Mouse (Mus musculus) MEL (cell line): Measurements from ENCODE around the gene Marveld3. TPM values are rescaled to one million over a fixed set of nuclear protein-coding genes. Genes with fewer than 3 reads are reported as not detected.

Experiments
- DNase-seq: peaks from one replicate; pipeline ENCODE4 v3.0.0; 2011; ENCODE audit warnings: low read depth, low spot score
- H3K27ac ChIP-seq: 2 replicates; pipeline ENCODE4 v1.5.1; 2012; ENCODE audit warnings: low read depth, mild to moderate bottlenecking, control low read depth, low read length, moderate library complexity; ENCODE audit not compliant: control insufficient read depth
- H3K27me3 ChIP-seq, 2 experiments: fragments of 150-350 bp in 1 of 2; sonication (generic) in 1 of 2; 2 replicates each; pipeline ENCODE4 v1.6.1; 2012; ENCODE audit warnings: low read length in 2 of 2, mild to moderate bottlenecking in 2 of 2, improper control_type of control experiment in 1 of 2, moderate library complexity in 1 of 2; ENCODE audit not compliant: insufficient read depth in 2 of 2, control insufficient read depth in 1 of 2
- H3K36me3 ChIP-seq, 2 experiments: 2 replicates each; pipeline ENCODE4 v1.6.1; 2012 to 2014; ENCODE audit warnings: low read length in 2 of 2, improper control_type of control experiment in 1 of 2, inconsistent platforms in 1 of 2, mild to moderate bottlenecking in 1 of 2; ENCODE audit not compliant: insufficient read depth in 2 of 2, control insufficient read depth in 1 of 2
- H3K4me1 ChIP-seq, 2 experiments: fragments of 150-350 bp in 1 of 2; sonication (generic) in 1 of 2; 2 replicates each; pipeline ENCODE4 v1.6.1; 2012; ENCODE audit warnings: low read length in 2 of 2, improper control_type of control experiment in 1 of 2, mild to moderate bottlenecking in 1 of 2; ENCODE audit not compliant: insufficient read depth in 2 of 2, control insufficient read depth in 1 of 2
- H3K4me3 ChIP-seq, 2 experiments: fragments of 150-350 bp in 1 of 2; sonication (generic) in 1 of 2; 2 replicates each; pipeline ENCODE4 v1.5.1; 2012; ENCODE audit warnings: low read depth in 2 of 2, low read length in 2 of 2, mild to moderate bottlenecking in 2 of 2, moderate library complexity in 2 of 2, control low read depth in 1 of 2, improper control_type of control experiment in 1 of 2; ENCODE audit not compliant: control insufficient read depth in 1 of 2, insufficient read depth in 1 of 2
- H3K79me2 ChIP-seq: 2 replicates; pipeline ENCODE4 v1.6.1; 2012; ENCODE audit warnings: mild to moderate bottlenecking, low read length, moderate library complexity; ENCODE audit not compliant: control insufficient read depth, poor library complexity, insufficient read depth
- H3K9ac ChIP-seq: 2 replicates; pipeline ENCODE4 v1.6.1; 2012; ENCODE audit warnings: low read depth, mild to moderate bottlenecking, control low read depth, low read length, moderate library complexity; ENCODE audit not compliant: control insufficient read depth, poor library complexity, severe bottlenecking
- H3K9me3 ChIP-seq: fragments of 150-350 bp; sonication (generic); replicated peaks from 2 replicates; pipeline ENCODE4 v1.6.1; 2012; ENCODE audit warnings: mild to moderate bottlenecking, low read length, improper control_type of control experiment, moderate library complexity; ENCODE audit not compliant: insufficient read depth
- BHLHE40 ChIP-seq: IDR thresholded peaks from 2 replicates; pipeline ENCODE4 v1.6.1; 2012; ENCODE audit warnings: low read depth, mild to moderate bottlenecking, inconsistent platforms, low read length, improper control_type of control experiment, borderline replicate concordance
- CHD2 ChIP-seq: IDR thresholded peaks from 2 replicates; pipeline ENCODE4 v1.6.1; 2011; ENCODE audit warnings: low read length, improper control_type of control experiment
- GABPA ChIP-seq: IDR thresholded peaks from 2 replicates; pipeline ENCODE4 v1.6.1; 2012; ENCODE audit warnings: low read depth, mild to moderate bottlenecking, inconsistent platforms, low read length, improper control_type of control experiment, moderate library complexity
- GATA1 ChIP-seq: IDR thresholded peaks from 2 replicates; pipeline ENCODE4 v1.6.1; 2011; ENCODE audit warnings: low read depth, low read length, improper control_type of control experiment
- JUND ChIP-seq: IDR thresholded peaks from 2 replicates; pipeline ENCODE4 v1.6.1; 2011; ENCODE audit warnings: low read depth, mild to moderate bottlenecking, improper control_type of control experiment, low read length
- MAFK ChIP-seq: IDR thresholded peaks from 2 replicates; pipeline ENCODE4 v1.6.1; 2011; ENCODE audit warnings: low read depth, mild to moderate bottlenecking, low read length, improper control_type of control experiment, borderline replicate concordance
- MXI1 ChIP-seq: IDR thresholded peaks from 2 replicates; pipeline ENCODE4 v1.6.1; 2011; ENCODE audit warnings: mild to moderate bottlenecking, low read depth, low read length, improper control_type of control experiment
- MYC ChIP-seq: IDR thresholded peaks from 2 replicates; pipeline ENCODE4 v1.6.1; 2011; ENCODE audit warnings: low read depth, mild to moderate bottlenecking, low read length, improper control_type of control experiment, moderate library complexity
- NELFE ChIP-seq: IDR thresholded peaks from 2 replicates; pipeline ENCODE4 v1.6.1; 2011; ENCODE audit warnings: low read depth, low read length, improper control_type of control experiment
- POLR2A ChIP-seq, 2 experiments: IDR thresholded peaks; 2 replicates each; pipeline ENCODE4 v1.6.1; 2011 to 2012; ENCODE audit warnings: low read length in 2 of 2, mild to moderate bottlenecking in 2 of 2, control low read depth in 1 of 2, improper control_type of control experiment in 1 of 2, low read depth in 1 of 2, moderate library complexity in 1 of 2; ENCODE audit not compliant: control insufficient read depth in 1 of 2, insufficient read depth in 1 of 2, poor library complexity in 1 of 2
- POLR2AphosphoS2 ChIP-seq: IDR thresholded peaks from 2 replicates; pipeline ENCODE4 v1.6.1; 2011; ENCODE audit warnings: low read length, improper control_type of control experiment
- POLR2AphosphoS5 ChIP-seq: IDR thresholded peaks from 2 replicates; pipeline ENCODE4 v1.6.1; 2012; ENCODE audit warnings: low read depth, borderline replicate concordance, mild to moderate bottlenecking, inconsistent platforms, low read length, moderate library complexity, mixed read lengths
- RAD21 ChIP-seq: IDR thresholded peaks from 2 replicates; pipeline ENCODE4 v1.6.1; 2011; ENCODE audit warnings: mild to moderate bottlenecking, low read depth, low read length, improper control_type of control experiment
- SMC3 ChIP-seq: IDR thresholded peaks from 2 replicates; pipeline ENCODE4 v1.6.1; 2011; ENCODE audit warnings: low read depth, low read length, improper control_type of control experiment
- TAL1 ChIP-seq: IDR thresholded peaks from 2 replicates; pipeline ENCODE4 v1.6.1; 2012; ENCODE audit warnings: mild to moderate bottlenecking, inconsistent platforms, low read length, moderate library complexity, mixed read lengths
- TCF12 ChIP-seq: IDR thresholded peaks from 2 replicates; pipeline ENCODE4 v1.6.1; 2014; ENCODE audit warnings: low read depth, mild to moderate bottlenecking, inconsistent platforms, low read length, improper control_type of control experiment, moderate library complexity
- UBTF ChIP-seq: IDR thresholded peaks from 2 replicates; pipeline ENCODE4 v1.6.1; 2012; ENCODE audit warnings: low read depth, mild to moderate bottlenecking, inconsistent platforms, low read length, improper control_type of control experiment, moderate library complexity, borderline replicate concordance; ENCODE audit not compliant: insufficient read depth
- ZKSCAN1 ChIP-seq: IDR thresholded peaks from 2 replicates; pipeline ENCODE4 v1.6.1; 2012; ENCODE audit warnings: low read depth, mild to moderate bottlenecking, inconsistent platforms, low read length, improper control_type of control experiment, moderate library complexity
- ZNF384 ChIP-seq: IDR thresholded peaks from 2 replicates; pipeline ENCODE4 v1.6.1; 2012; ENCODE audit warnings: low read depth, mild to moderate bottlenecking, inconsistent platforms, low read length, improper control_type of control experiment
- polyA plus RNA-seq, 2 experiments: library from polyadenylated mRNA; stranded (reverse) in 1 of 2; unstranded in 1 of 2; fragments of >175 nt in 1 of 2; fragments of >200 nt in 1 of 2; gene quantifications; 2 replicates each; pipeline versions ENCODE4 v1.2.1 to v1.2.4; 2012; ENCODE audit warnings: low replicate concordance in 2 of 2, low read depth in 1 of 2; ENCODE audit not compliant: insufficient read length in 2 of 2, insufficient read depth in 1 of 2, missing spikeins in 1 of 2
- total RNA-seq: library from RNA; depleted of rRNA; stranded (reverse); fragments of 300-350 nt; gene quantifications from 2 replicates; pipeline ENCODE4 v1.2.3, GENCODE M21; 2012

The Marveld3 gene
- total and polyA plus RNA-seq, 3 experiments: not detected

DNA sequence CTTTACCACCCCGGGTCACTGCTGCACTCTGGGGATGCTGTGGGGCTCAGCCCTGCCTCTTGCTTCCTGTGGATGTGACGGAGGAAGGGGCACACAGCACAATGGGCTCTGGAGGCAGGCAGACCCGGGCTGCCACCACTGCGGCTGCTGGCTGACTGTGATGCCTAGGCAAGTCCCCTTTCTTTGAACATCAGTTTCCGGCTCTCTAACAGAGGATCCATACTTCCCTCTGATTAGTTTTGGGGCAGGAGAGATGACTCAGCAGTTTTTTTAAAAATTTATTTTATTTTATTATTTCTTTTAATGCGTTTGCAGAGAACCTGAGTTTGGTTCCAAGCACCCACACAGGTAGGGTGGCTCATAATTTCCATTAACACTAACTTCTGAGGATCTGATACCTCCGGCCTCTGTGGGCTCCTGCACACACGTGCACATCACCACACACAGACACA lies 47.0 kb upstream of the Marveld3 start:
- Histone ChIP-seq H3K27me3 (no peaks in the 10 kb centered on the region; a peak in 1 of 4 replicates), H3K9me3 (no peaks in the 10 kb centered on the region), H3K9ac (no peak overlapping the region), H3K4me3 (no peak overlapping the region), H3K4me1 (peaks cover 0 to 5% of the 10 kb centered on the region in 2 experiments; a peak in 1 of 4 replicates)
- peak; percentile 54; the same call in 1 of the 2 replicates for TF ChIP-seq MAFK
- no peak for TF ChIP-seq GABPA
- TF ChIP-seq, all 39 proteins: peak for 1
- no peaks in the 10 kb centered on the region for H3K79me2 ChIP-seq
- H3K36me3 ChIP-seq: no peaks in the 10 kb centered on the region
- no peak overlapping the region for H3K27ac ChIP-seq
- DNase-seq: no peak

DNA sequence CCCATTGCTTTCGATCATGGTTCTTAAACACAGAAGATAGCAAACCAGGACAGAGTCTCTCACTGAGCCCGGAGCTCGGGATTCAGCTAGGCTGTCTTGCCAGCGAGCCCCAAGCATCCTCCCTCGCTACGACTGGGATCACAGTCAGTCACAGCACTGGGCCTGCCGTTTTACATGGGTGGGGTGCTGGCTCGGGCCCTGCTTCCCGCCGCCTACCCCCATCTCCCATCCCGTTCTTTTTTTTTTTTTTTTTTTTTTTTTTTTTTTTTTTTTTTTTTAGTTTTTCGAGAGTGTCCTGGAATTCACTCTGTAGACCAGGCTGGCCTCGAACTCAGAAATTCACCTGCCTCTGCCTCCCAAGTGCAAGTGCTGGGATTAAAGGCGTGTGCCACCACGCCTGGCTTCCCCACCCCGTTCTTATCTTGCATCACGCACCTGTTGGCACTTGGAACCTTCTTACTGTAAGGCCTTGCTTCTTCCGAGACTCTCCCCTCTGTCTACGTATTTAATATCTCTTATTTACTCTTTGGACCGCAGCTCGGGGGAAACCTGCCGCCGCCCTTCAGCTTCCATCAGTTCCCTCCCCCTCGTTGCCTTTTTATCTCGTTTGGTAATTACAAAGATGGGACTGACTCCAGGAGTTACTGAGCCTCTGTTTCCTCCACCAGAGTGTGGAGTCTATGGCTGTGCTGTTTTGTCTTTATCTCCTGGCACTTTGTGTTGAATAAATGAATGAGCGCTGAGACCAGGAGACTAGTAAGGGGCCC lies 46.4 kb upstream of the Marveld3 start:
- Histone ChIP-seq H3K27ac (no peak overlapping the region), H3K27me3 (no peaks in the 10 kb centered on the region; a peak in 1 of 4 replicates), H3K4me3 (no peak overlapping the region), H3K9ac (no peak overlapping the region), H3K36me3 (no peaks in the 10 kb centered on the region), H3K4me1 (peaks cover 0 to 5% of the 10 kb centered on the region in 2 experiments; a peak in 1 of 4 replicates), H3K9me3 (no peaks in the 10 kb centered on the region), H3K79me2 (no peaks in the 10 kb centered on the region)
- no peak for TF ChIP-seq ZNF384
- TF ChIP-seq RAD21: no peak
- no peak for TF ChIP-seq UBTF
- no peak for TF ChIP-seq MXI1
- TF ChIP-seq POLR2A (IDR thresholded peaks at IDR 0.05; ENCODE audit: control insufficient read depth in 1 of 2, insufficient read depth in 1 of 2, low read depth in 1 of 2, low read length in 2 of 2, poor library complexity in 1 of 2): no peak
- no peak for TF ChIP-seq CHD2
- no peak for TF ChIP-seq TCF12
- no peak for TF ChIP-seq ZKSCAN1
- no peak for TF ChIP-seq SMC3
- peak; percentile 37 for DNase-seq

DNA sequence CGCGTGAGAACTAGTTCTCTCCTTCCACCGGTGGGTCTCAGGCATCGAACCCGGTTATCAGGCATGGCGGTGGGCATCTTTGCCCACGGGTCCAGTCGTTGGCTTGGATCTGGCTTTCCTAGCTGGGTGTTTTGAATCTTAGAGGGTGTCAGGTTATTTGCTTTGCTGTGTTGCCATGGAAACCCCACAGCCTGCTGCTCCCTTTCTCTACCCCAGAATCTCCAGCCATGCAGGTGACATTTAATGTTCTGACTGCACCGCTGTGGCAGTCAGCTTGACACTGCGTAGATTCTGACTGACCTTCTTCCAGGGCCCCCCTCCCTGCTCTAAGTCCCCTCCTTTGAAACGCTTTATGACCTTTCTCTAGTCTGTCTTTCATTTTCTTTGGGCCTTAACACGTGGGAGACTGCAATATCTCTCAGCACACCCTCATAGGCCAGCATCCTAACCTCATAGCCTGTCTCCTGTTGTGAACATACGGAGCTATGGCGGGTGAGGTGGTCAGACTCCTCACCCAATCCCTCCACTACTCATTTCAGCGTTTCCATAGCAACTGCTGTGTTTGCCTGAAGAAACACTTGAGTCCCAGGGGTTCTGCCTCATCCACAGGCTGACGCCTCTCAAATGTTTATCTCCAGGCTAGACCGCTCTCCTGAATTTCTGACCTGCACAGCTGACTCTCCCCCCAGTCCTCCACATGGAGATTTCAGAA lies 44.5 kb upstream of the Marveld3 start:
- Histone ChIP-seq H3K27me3 (no peaks in the 10 kb centered on the region; a peak in 1 of 4 replicates), H3K27ac (no peak overlapping the region), H3K4me3 (no peak overlapping the region), H3K4me1 (peaks cover 0 to 5% of the 10 kb centered on the region in 2 experiments; a peak in 1 of 4 replicates), H3K36me3 (no peaks in the 10 kb centered on the region), H3K9ac (no peak overlapping the region), H3K9me3 (no peaks in the 10 kb centered on the region)
- DNase-seq: no peak
- TF ChIP-seq POLR2AphosphoS5 (no peak), UBTF (no peak), JUND (no peak), ZNF384 (no peak), TAL1 (no peak), POLR2AphosphoS2 (no peak), BHLHE40 (no peak), GATA1 (no peak), MAFK (no peak), MYC (no peak), NELFE (no peak)
- TF ChIP-seq, all 39 proteins: peak for 0
- no peaks in the 10 kb centered on the region for H3K79me2 ChIP-seq
